Mouse (Mus musculus): ENCODE measurements around the gene Sema6c. TPM values are rescaled to one million over a fixed set of nuclear protein-coding genes. Genes with fewer than 3 reads are reported as not detected.

Sema6c gene
- 2.2 TPM for total RNA-seq (2023)

DNA sequence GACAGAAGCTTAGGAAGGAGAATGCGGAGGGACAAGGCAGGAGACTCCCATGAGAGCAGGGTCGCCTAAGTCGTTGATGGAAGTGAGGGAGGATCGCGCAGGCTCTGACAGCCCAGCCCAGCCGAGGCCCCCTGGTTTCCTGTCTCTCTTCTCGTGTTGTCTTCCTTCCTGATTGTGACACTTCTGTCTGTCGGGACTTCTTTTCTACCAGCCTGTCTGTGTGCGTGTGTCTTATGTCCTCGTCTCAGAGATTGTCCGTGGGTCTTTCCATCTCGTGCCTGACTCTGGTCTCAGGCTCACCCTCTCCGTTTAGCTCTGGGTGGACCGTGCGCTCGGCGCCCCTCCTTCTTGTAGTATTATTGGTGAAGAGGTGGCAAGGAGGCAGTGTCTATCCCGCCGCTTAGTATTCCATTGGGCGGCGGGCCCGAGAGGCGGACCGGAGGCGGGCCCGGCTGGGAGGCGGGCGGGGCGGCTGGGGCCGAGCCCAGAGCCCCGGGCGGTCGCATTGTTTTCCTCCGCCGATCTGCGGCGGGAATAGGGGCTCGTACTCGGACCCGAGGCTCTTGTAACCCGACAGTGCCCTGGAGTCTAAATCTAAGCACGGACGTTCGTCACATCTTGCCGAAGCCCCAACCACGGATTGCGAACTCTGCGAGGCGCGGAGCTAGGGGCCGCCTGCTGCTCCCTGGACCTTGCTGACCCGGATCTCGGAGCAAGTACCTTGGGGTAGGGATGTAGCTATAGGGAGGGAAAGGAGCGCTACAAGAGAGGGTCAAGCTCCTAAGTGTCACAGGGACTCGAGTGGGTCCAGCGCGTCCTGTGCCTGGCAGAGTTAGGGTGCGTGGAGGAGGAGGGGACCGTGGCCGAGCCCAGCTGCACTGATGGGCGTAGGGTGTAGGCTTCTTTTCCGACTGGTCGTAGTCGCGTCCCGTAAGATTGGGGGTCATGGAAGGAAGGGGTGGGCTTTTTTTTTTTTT is at the start of gene Sema6c:
Sema6c (plus strand) TSS at position 471 of the 977 bp plus-strand sequence.

DNA sequence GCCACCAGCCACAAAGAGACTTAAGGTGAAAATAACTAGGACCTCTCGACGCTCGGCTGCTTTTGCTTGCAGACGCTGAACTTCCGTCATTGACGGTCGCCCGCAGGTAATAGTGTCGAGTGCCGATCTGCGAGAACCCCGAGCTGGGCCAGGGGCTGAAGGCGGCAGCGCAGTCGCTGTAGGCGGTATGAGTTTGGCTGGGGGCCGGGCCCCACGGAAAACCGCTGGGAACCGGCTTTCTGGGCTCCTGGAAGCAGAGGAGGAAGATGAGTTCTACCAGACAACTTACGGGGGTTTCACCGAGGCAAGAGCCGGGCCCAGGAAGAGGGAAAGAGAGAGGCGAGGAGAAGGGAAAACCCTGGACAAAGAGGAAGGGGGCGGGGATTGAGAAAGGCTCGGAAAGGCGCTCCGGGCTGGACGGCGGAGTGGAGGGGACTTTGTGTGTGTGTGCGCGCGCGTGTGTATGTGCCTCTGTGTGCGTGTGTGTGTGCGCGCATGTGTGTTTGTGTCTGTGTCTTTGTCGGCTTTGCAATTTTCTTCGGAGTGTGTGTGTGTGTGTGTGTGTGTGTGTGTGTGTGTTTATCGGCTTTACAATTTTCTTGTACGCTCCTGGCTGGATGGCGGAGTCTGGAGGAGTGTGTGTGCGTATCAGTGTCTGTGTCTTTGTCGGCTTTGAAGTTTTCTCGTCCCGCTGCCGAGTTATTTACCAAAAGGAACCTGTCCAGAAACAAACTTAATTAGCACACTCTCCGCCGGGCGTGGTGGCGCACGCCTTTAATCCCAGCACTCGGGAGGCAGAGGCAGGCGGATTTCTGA is 49.1 kb upstream of the Sema6c start, which contains the start of gene Vps72:
Vps72 (plus strand) TSS at position 112 of the 816 bp plus-strand sequence.

DNA sequence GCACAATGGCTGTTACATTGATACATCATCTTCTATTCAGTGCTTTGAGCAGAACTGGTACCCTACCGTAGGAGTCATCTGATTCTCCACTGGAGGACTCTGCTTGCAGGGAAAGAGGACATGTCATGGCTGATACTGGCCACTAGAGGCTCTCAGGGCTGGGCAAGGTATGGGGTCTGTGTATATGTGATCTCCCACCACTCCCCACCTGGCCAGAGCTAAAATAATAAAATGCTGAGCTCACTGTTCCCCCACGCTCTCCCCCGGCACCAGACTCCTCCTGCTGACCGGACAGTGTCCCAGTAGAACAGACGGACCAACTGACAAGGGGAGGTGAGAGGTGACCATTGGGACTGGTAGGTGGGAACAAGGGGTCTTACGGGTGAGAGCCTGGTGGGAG is 36.0 kb upstream of the Sema6c start, which contains the start of gene Tmod4:
Tmod4 (plus strand) TSS at position 231 of the 400 bp plus-strand sequence.

DNA sequence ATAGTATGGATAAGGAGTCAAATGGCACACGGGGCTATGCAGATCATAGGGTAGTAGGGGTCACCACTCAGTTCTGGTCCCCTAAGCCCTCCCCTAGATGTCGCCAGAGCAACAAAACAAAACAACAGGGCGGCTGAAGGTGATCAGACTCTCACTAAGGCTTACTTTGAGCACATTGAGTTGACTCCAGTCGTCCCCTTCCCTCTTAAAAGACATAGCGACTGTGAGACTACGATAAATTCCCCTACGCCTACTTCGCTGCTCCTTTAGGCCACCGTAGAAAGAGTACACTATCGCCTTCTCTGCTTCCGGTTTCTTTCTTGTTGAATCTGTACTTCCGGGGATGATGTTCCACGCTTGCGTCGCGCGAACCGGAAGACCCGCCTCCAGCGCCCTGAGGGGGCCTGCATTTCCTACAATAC is 26.6 kb upstream of the Sema6c start, which contains the start of the genes Scnm1 and Lysmd1:
Scnm1 (minus strand) TSS at position 332 of the 422 bp plus-strand sequence.
Lysmd1 (plus strand) TSS at position 409 of the 422 bp plus-strand sequence.

DNA sequence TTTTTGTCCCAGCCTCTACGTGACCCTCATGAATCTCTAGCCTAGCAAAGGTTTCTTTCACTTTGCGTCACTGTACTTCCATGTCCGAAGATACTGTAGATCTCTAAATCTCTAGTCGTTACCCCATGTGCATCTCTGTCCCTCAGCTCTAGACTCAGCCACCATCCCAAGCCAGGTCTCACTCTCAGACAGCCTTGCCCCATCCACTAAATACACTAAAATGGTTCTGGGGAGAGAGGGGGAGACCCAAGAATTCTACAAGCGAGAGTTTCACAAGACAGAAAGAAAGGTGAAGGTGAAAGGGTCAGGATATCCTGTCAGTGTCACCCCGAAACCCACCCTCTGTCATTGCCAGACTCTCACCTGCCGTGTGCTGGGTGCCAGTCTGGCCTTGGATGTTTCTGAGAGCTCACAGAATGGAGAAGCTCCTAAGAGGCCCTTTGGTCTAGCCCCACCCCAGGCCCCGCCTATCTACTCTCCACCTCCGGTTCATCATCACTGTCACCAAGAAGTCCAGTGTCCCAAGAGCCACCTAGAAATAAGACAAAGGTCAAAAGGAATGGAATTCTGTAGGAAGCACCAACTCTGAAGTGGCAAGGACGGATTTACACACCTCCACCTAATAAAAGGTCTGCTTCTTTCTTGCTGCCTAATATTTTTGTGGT is 18.2 kb upstream of the Sema6c start, which contains the start of gene Tnfaip8l2:
Tnfaip8l2 (minus strand) TSS at position 409 of the 665 bp plus-strand sequence.

DNA sequence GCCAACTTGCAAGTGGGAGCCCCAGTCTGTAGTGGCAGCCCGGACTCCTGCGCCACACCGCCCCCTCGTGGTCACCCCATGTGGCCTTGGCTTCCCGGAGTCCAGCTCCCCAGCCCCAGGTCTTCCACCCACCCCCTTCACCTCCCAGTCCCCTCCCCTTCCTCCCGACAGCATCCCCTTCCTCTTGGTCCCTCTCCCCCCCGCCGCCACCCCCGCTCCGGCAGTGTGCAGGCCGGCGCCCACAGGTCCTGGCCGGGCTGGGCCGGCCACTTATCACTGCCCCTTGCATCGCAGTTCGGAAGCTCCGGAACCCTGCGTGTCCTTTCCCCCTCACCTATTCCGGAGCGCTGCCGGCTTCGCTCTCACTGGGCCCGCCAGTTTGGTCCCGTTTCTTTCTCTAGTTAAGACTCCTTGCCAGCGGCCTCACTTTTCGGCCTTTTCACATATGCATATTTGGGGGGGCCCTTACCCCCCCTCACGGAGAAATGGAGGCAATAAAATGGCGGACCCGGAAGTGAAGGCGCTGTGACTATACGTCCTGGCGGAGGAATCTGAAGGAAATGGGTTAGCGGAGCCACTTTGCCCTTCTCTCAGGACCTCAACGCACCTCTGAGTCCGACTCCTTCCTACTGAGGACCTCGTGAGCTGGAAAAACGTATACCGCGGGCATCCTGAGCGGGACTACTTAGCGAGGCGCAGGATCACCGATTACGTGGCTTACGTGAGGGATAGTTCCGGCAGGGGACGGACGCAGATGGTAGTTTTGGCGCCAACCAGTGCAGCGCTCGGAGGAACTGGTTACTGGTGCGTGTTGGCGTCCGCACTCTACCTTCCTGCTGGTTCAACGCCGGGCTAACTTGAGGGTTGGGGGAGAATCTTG is 57.2 kb downstream of the Sema6c start, which contains the start of gene Gabpb2:
Gabpb2 (minus strand) TSS at position 662 of the 880 bp plus-strand sequence.

Other genes starting within 250 kb of the Sema6c start
- 1.2 TPM for gene Selenbp1, start 227.4 kb upstream of the Sema6c start, total RNA-seq (2023)
- 28.3 TPM for gene Rfx5, start 206.4 kb upstream of the Sema6c start, total RNA-seq (2023)
- 39.0 TPM for gene Pi4kb, start 185.7 kb upstream of the Sema6c start, total RNA-seq (2023)
- 51.4 TPM for gene Zfp687, start 145.0 kb upstream of the Sema6c start, total RNA-seq (2023)
- 127 TPM for gene Psmd4, start 117.8 kb upstream of the Sema6c start, total RNA-seq (2023)
- 54.4 TPM for gene Pip5k1a, start 53.5 kb upstream of the Sema6c start, total RNA-seq (2023)
- gene Vps72, start 49.4 kb upstream of the Sema6c start, total RNA-seq (2023) = 48.9 TPM
- gene Tmod4, start 36.0 kb upstream of the Sema6c start, total RNA-seq (2023) = 2.5 TPM
- 99.1 TPM for gene Scnm1, start 26.4 kb upstream of the Sema6c start, total RNA-seq (2023)
- 5.1 TPM for gene Lysmd1, start 26.4 kb upstream of the Sema6c start, total RNA-seq (2023)
- 73.5 TPM for gene Tnfaip8l2, start 18.1 kb upstream of the Sema6c start, total RNA-seq (2023)
- gene Gabpb2, start 57.5 kb downstream of the Sema6c start, total RNA-seq (2023) = 79.5 TPM
- gene Cdc42se1, start 68.3 kb downstream of the Sema6c start, total RNA-seq (2023) = 223 TPM
- gene Mllt11, start 71.7 kb downstream of the Sema6c start, total RNA-seq (2023) = 15.7 TPM
- gene Gm128, start 81.1 kb downstream of the Sema6c start, total RNA-seq (2023) = not detected
- gene Bnipl, start 90.7 kb downstream of the Sema6c start, total RNA-seq (2023) = not detected
- gene Mindy1, start 120.9 kb downstream of the Sema6c start, total RNA-seq (2023) = 14.1 TPM
- gene Prune1, start 121.6 kb downstream of the Sema6c start, total RNA-seq (2023) = 8.6 TPM
- gene Anxa9, start 146.7 kb downstream of the Sema6c start, total RNA-seq (2023) = 0.31 TPM
- gene Cers2, start 154.3 kb downstream of the Sema6c start, total RNA-seq (2023) = 95.4 TPM
- 36.6 TPM for gene Setdb1, start 196.7 kb downstream of the Sema6c start, total RNA-seq (2023)
- not detected for gene 4930558C23Rik, start 242.4 kb downstream of the Sema6c start, total RNA-seq (2023)